Mouse (Mus musculus) lung, postnatal 0 days (tissue): ENCODE data around the gene March10. TPM values are rescaled to one million over a fixed set of nuclear protein-coding genes. Genes with fewer than 3 reads are reported as not detected.

ENCODE experiments used
- ATAC-seq: fragments of 200-750 bp; cut with Nextera tagmentation; 2 replicates; pipeline ENCODE4 v1.8.0; 2017; ENCODE audit warnings: moderate library complexity
- DNase-seq: peaks from one replicate; pipeline ENCODE4 v3.0.0-alpha.2; 2016; ENCODE audit warnings: low spot score
- H3K27ac ChIP-seq: fragments of 300-500 bp; sonication (generic); 2 replicates; pipeline ENCODE4 v1.5.1; 2014; ENCODE audit warnings: antibody characterized with exemption, mild to moderate bottlenecking, low read length, mixed read lengths
- H3K27me3 ChIP-seq: fragments of 300-500 bp; sonication (generic); replicated peaks from 2 replicates; pipeline ENCODE4 v1.6.1; 2014; ENCODE audit warnings: low read length, mixed read lengths; ENCODE audit not compliant: insufficient read depth
- H3K36me3 ChIP-seq: fragments of 300-500 bp; sonication (generic); 2 replicates; pipeline ENCODE4 v1.6.1; 2014; ENCODE audit warnings: low read length, mixed read lengths; ENCODE audit not compliant: insufficient read depth
- H3K4me1 ChIP-seq: fragments of 300-500 bp; sonication (generic); 2 replicates; pipeline ENCODE4 v1.6.1; 2014; ENCODE audit warnings: antibody characterized with exemption, low read depth, low read length, mixed read lengths; ENCODE audit not compliant: insufficient read depth
- H3K4me2 ChIP-seq: fragments of 300-500 bp; sonication (generic); replicated peaks from 2 replicates; pipeline ENCODE4 v1.6.1; 2014; ENCODE audit warnings: low read depth, mild to moderate bottlenecking, low read length, moderate library complexity, mixed read lengths
- H3K4me3 ChIP-seq: fragments of 300-500 bp; sonication (generic); 2 replicates; pipeline ENCODE4 v1.5.1; 2014; ENCODE audit warnings: low read depth, low read length
- H3K9ac ChIP-seq: fragments of 300-500 bp; sonication (generic); replicated peaks from 2 replicates; pipeline ENCODE4 v1.6.1; 2014; ENCODE audit warnings: low read depth, mild to moderate bottlenecking
- H3K9me3 ChIP-seq: fragments of 300-500 bp; sonication (generic); 2 replicates; pipeline ENCODE4 v1.6.1; 2016; ENCODE audit warnings: low read length, mixed read lengths
- CTCF ChIP-seq: IDR thresholded peaks from 2 replicates; pipeline ENCODE4 v1.5.1; 2016; ENCODE audit warnings: antibody characterized with exemption, mild to moderate bottlenecking
- EP300 ChIP-seq: IDR thresholded peaks from 2 replicates; pipeline ENCODE4 v1.6.1; 2016; ENCODE audit warnings: antibody characterized with exemption, mild to moderate bottlenecking, control low read depth
- WGBS: fragments of 180-500 bp; shearing (Covaris S2); extraction: QIAGEN DNeasy Blood & Tissue Kit; methylation state at CpG from one replicate; pipeline ENCODE4 v1.1.7; 2014; 5-methylcytosine and 5-hydroxymethylcytosine counted together
- polyA plus RNA-seq: library from polyadenylated mRNA; unstranded; fragments of >200 nt; fragmentation: Nextera tagmentation; extraction: Ambion mirVana; gene quantifications from 2 replicates; pipeline ENCODE4 v1.2.1, GENCODE M21; 2015

Gene March10
- polyA plus RNA-seq, 1 experiment from 2014 or later = 0.27 TPM

DNA sequence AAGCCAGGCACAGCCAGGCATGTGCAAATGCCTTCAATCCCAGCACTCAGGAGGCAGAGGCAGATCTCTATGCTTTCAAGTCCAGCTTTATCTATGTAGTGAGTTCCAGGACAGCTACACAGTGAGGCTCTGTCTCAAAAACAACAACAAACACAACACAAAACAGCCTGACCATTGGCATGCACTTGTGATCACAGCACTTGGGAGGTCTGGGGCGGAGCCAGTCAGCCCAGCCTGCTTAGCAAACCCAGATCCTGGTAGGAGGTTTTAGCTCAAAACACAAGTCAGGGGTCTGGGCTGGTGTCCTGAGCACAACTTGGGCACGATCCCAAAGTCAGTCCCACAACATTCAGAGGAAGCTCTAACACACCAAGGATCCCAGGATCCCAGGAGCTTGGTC lies 18.2 kb upstream of the March10 start:
- no peak overlapping the region for H3K4me3 ChIP-seq
- WGBS = 50% methylated on average over 2 of the region's 2 CpGs
- ATAC-seq (no peak), DNase-seq (no peak)
- H3K36me3 ChIP-seq = no peaks in the 10 kb centered on the region
- TF ChIP-seq CTCF = no peak
- no peak for TF ChIP-seq EP300
- H3K4me1 ChIP-seq = no peaks in the 10 kb centered on the region; the same call in 1 of the 2 replicates
- H3K9me3 ChIP-seq = no peaks in the 10 kb centered on the region
- no peak overlapping the region for H3K4me2 ChIP-seq
- H3K9ac ChIP-seq = no peak overlapping the region
- H3K27ac ChIP-seq = no peak overlapping the region
- no peaks in the 10 kb centered on the region for H3K27me3 ChIP-seq

DNA sequence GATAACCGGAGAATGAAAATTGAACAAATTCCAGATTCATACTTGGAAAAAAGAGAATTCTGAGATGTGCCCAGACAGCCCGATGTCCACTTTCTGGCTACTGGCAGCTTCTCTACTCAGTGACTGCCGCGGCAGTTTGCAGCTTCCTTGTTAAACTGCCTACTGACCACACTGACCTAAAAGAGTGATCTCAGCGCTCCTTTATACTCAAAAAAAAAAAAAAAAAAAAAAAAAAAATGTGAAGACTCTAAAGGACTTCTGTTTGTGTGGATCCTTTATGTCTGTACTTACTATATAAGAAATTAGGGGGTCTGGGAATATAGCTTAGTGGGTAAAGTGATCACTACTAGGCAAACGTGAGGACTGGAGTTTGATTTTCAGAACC lies 17.8 kb upstream of the March10 start:
- H3K9ac ChIP-seq = no peak overlapping the region
- ATAC-seq = no peak
- no peaks in the 10 kb centered on the region for H3K9me3 ChIP-seq
- H3K27me3 ChIP-seq = no peaks in the 10 kb centered on the region
- no peak overlapping the region for H3K4me3 ChIP-seq
- H3K4me2 ChIP-seq = no peak overlapping the region
- no peak for TF ChIP-seq CTCF
- H3K27ac ChIP-seq = no peak overlapping the region
- DNase-seq = no peak
- WGBS = 34% methylated on average over 6 of the region's 6 CpGs
- H3K36me3 ChIP-seq = no peaks in the 10 kb centered on the region
- H3K4me1 ChIP-seq = peaks cover 3% of the 10 kb centered on the region; the same call in 1 of the 2 replicates

GRCm38 (mm10) chr11:105473716-105474351 lies 17.3 kb upstream of the March10 start:
- TF ChIP-seq EP300 = no peak
- no peak for TF ChIP-seq CTCF
- WGBS = 30% methylated on average over 5 of the region's 5 CpGs
- ATAC-seq (no peak), DNase-seq (no peak)
- Histone ChIP-seq H3K4me1 (peaks cover 7% of the 10 kb centered on the region; the same call in 1 of the 2 replicates), H3K9ac (no peak overlapping the region), H3K36me3 (no peaks in the 10 kb centered on the region), H3K4me2 (no peak overlapping the region), H3K27me3 (no peaks in the 10 kb centered on the region), H3K27ac (no peak overlapping the region), H3K4me3 (no peak overlapping the region), H3K9me3 (no peaks in the 10 kb centered on the region)

GRCm38 (mm10) chr11:105472610-105473009 lies 16.1 kb upstream of the March10 start:
- ATAC-seq (no peak), DNase-seq (no peak)
- 53% methylated on average over 4 of the region's 4 CpGs for WGBS
- H3K4me3 ChIP-seq = no peak overlapping the region
- H3K36me3 ChIP-seq = no peaks in the 10 kb centered on the region
- no peak overlapping the region for H3K27ac ChIP-seq
- TF ChIP-seq CTCF (no peak), EP300 (no peak)
- no peaks in the 10 kb centered on the region for H3K27me3 ChIP-seq
- H3K4me2 ChIP-seq = no peak overlapping the region
- H3K9ac ChIP-seq = no peak overlapping the region
- H3K4me1 ChIP-seq = peaks cover 7% of the 10 kb centered on the region; the same call in 1 of the 2 replicates
- no peaks in the 10 kb centered on the region for H3K9me3 ChIP-seq

DNA sequence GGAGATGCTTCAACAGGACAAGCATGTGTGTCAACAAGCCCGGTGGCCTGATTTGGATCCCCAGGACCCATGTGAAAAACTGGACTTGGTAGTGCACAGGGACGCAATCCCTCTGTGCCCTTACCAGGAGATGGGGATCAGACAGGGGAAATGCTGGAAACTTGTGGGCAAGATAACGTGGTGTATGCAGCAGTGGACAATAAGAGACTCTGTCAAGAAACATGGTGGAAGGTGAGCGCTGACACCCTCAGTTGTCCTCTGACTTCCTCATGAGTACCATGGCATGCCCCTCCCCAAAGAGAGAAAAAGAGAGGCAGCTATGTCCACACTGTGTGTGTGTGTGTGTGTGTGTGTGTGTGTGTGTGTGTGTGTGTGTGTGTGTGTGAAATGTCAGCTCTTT lies 14.4 kb upstream of the March10 start:
- H3K36me3 ChIP-seq = no peaks in the 10 kb centered on the region
- H3K27me3 ChIP-seq = no peaks in the 10 kb centered on the region
- no peak overlapping the region for H3K9ac ChIP-seq
- no peaks in the 10 kb centered on the region for H3K9me3 ChIP-seq
- DNase-seq (no peak), ATAC-seq (no peak)
- H3K4me1 ChIP-seq = peaks cover 7% of the 10 kb centered on the region; the same call in 1 of the 2 replicates
- no peak overlapping the region for H3K27ac ChIP-seq
- 95% methylated on average over 4 of the region's 4 CpGs for WGBS
- no peak for TF ChIP-seq CTCF
- TF ChIP-seq EP300 = no peak
- H3K4me2 ChIP-seq = no peak overlapping the region
- no peak overlapping the region for H3K4me3 ChIP-seq

DNA sequence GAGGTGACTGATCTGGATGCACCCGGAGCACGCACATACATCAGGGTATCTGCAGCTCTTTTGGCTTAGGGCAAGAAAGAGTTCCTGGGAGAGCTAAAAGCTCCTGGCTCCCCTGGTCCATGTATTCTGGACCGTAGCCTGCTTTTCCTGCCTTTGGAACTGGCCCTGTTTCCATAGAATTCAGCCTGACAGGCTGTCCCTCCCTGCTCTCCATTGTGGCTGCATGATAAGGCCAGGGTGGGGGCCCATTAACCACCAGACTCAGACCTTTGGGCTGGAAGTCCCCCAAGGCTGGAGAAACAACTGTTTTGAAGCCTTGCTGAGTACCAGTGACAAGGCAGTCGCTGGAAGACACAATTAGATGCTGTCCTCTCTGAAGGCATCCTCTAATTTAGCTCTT lies 13.0 kb upstream of the March10 start:
- ATAC-seq (peak; percentile 42; the same call in 1 of the 2 replicates), DNase-seq (no peak)
- Histone ChIP-seq H3K9me3 (no peaks in the 10 kb centered on the region), H3K36me3 (no peaks in the 10 kb centered on the region), H3K4me2 (no peak overlapping the region), H3K27me3 (no peaks in the 10 kb centered on the region), H3K4me3 (no peak overlapping the region), H3K9ac (no peak overlapping the region), H3K4me1 (peaks cover 7% of the 10 kb centered on the region; the same call in 1 of the 2 replicates), H3K27ac (0 out of 2 replicates have a peak overlapping the region, but pooled peaks have one; percentile 20)
- TF ChIP-seq CTCF = no peak
- TF ChIP-seq EP300 = no peak
- 69% methylated on average over 4 of the region's 4 CpGs for WGBS
